Mouse (Mus musculus) testis, adult 2 months (tissue): Measurements from ENCODE around the gene Dbndd2.

Experiments
- CTCF ChIP-seq: fragments of 200-500 bp; IDR thresholded peaks from 2 replicates; pipeline ENCODE4 v1.5.1; 2012; ENCODE audit warnings: low read depth, mild to moderate bottlenecking, inconsistent platforms, low read length, moderate library complexity; ENCODE audit not compliant: control insufficient read depth, insufficient read depth, insufficient replicate concordance
- POLR2A ChIP-seq: fragments of 200-500 bp; IDR thresholded peaks from 2 replicates; pipeline ENCODE4 v1.6.1; 2012; ENCODE audit warnings: low read depth, mild to moderate bottlenecking, inconsistent platforms, low read length, moderate library complexity; ENCODE audit not compliant: control insufficient read depth

- peak; percentile 49; the same call in 1 of the 2 replicates for TF ChIP-seq CTCF
- TF ChIP-seq POLR2A: no peak
Observed at GRCm38 (mm10) chr2:164531169-164531568, 45.3 kb downstream of the Dbndd2 start.
